Mouse (Mus musculus) spleen, adult 2 months (tissue): ENCODE measurements around the gene Ate1.
"Not testable (repeated sequence)": the region's sequence is repeated elsewhere in the genome, so short reads cannot be mapped to it uniquely, and the experiment has no call there.

Source experiments
- CTCF ChIP-seq: fragments of 200-500 bp; IDR thresholded peaks from 2 replicates; pipeline ENCODE4 v1.5.1; 2011; ENCODE audit warnings: mild to moderate bottlenecking, inconsistent platforms; ENCODE audit not compliant: insufficient read depth, insufficient read length, insufficient replicate concordance; ENCODE audit errors: extremely low read depth
- POLR2A ChIP-seq: fragments of 200-500 bp; IDR thresholded peaks from 2 replicates; pipeline ENCODE4 v1.6.1; 2011; ENCODE audit warnings: low read depth, low read length, inconsistent platforms

GRCm38 (mm10) chr7:130479003-130479402, 41.2 kb downstream of the Ate1 start:
- not testable (repeated sequence) for TF ChIP-seq POLR2A, CTCF
